Mouse (Mus musculus) lung, adult 2 months (tissue): ENCODE measurements around the gene Pik3r2.

Experiments used
- CTCF ChIP-seq: fragments of 200-500 bp; IDR thresholded peaks from 2 replicates; pipeline ENCODE4 v1.5.1; 2011; ENCODE audit warnings: mild to moderate bottlenecking, low read length, control low read depth; ENCODE audit not compliant: insufficient read depth
- POLR2A ChIP-seq: fragments of 200-500 bp; IDR thresholded peaks from 2 replicates; pipeline ENCODE4 v1.6.1; 2011; ENCODE audit warnings: low read depth, mild to moderate bottlenecking, control low read depth, low read length, borderline replicate concordance; ENCODE audit errors: extremely low read depth

DNA sequence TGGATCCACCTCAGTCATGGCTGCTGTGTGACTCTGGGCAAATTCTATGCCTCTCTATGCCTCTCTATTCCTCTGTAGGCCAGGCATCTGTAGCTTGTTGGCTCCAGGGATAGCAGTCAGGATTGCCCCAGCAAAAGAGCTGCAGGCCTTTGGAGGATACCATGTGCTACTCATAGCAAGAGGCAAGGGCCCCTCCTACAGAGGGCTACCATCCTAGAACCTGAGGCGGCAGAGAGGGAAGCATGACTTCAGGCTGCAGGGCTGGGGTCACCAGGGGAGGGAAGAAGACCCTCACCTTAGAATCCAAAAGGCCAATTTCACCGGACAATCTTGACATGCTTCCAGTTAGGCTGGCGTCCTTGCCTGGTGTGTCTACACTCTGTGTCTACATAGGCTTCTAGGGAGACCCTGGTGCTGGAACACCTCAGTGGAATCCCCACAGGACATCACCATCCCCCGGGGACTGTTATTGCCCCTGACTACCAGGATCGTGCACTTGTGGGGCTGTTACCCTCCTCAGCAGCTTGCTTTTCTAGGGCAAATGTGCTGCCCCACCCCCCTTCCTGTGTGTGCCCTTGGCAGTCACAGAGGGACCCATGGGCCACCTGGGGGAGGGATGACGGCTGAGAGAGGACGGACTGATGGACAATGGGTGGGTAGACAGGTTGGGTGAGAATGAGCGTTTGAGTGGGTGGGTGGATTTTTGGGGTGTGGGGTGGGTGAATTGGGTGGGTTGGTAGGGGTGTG lies 32.6 kb upstream of the Pik3r2 start:
- TF ChIP-seq POLR2A (no peak), CTCF (no peak)
